Mouse (Mus musculus): ENCODE results near the gene Vmn1r4. TPM values are rescaled to one million over a fixed set of nuclear protein-coding genes. Genes with fewer than 3 reads are reported as not detected.

The Vmn1r4 gene
- polyA plus RNA-seq, 1 experiment from 2014 or later: 0.24 TPM

- peak overlapping the region; percentile 37; the same call in 1 of the 2 replicates for H3K27ac ChIP-seq (ENCODE audit: low read depth, low read length)
- H3K4me1 ChIP-seq (ENCODE audit: control insufficient read depth, insufficient read depth, low read length): peaks cover 15% of the 10 kb centered on the region
- no peaks in the 10 kb centered on the region for H3K27me3 ChIP-seq (ENCODE audit: control insufficient read depth, insufficient read depth, low read length)
- under 1% methylated on average over 25 of the region's 25 CpGs for WGBS
- peak overlapping the region; percentile 77 for H3K9ac ChIP-seq (ENCODE audit: low read depth, low read length)
- no peaks in the 10 kb centered on the region for H3K9me3 ChIP-seq (ENCODE audit: control insufficient read depth, low read length)
- H3K36me3 ChIP-seq (ENCODE audit: control insufficient read depth, insufficient read depth, low read length): no peaks in the 10 kb centered on the region
- peak overlapping the region; percentile 45 for H3K4me2 ChIP-seq (replicated peaks; ENCODE audit: low read depth, low read length)
- no peak for ATAC-seq (ENCODE audit: low FRiP score, low TSS enrichment)
- peak overlapping the region; percentile 73 for H3K4me3 ChIP-seq (ENCODE audit: low read length)
Observed at GRCm38 (mm10) chr6:56923331-56923725, 487 bp upstream of the Vmn1r4 start.

GRCm38 (mm10) chr6:56931648-56932415 is 8.0 kb downstream of the Vmn1r4 start:
- Histone ChIP-seq H3K4me3 (ENCODE audit: low read length) (no peak overlapping the region), H3K27me3 (ENCODE audit: control insufficient read depth, insufficient read depth, low read length) (no peaks in the 10 kb centered on the region), H3K27ac (ENCODE audit: low read depth, low read length) (no peak overlapping the region), H3K9ac (ENCODE audit: low read depth, low read length) (no peak overlapping the region), H3K9me3 (ENCODE audit: control insufficient read depth, low read length) (no peaks in the 10 kb centered on the region), H3K4me2 (replicated peaks; ENCODE audit: low read depth, low read length) (no peak overlapping the region), H3K4me1 (ENCODE audit: control insufficient read depth, insufficient read depth, low read length) (no peaks in the 10 kb centered on the region), H3K36me3 (ENCODE audit: control insufficient read depth, insufficient read depth, low read length) (no peaks in the 10 kb centered on the region)
- WGBS: 60% methylated on average over 4 of the region's 4 CpGs
- no peak for ATAC-seq (ENCODE audit: low FRiP score, low TSS enrichment)

DNA sequence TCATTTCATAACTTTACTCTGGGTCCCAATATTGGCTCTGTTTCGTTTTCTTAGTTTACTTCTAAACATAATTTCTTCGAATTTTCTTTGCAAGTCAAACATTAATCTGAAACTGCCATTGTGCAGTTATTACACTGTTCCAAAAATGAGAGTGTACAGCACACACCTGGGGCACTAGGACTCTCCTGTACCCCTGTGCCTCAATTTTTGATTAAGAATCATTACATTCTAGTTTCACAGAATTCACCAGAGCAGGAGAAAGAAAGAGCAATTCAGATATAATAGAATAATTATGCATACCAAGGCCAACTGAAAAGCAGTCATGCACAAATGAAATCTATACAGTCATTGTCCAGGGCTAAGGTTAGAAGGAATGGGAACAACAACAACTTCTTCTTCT is 8.6 kb downstream of the Vmn1r4 start:
- Histone ChIP-seq H3K9me3 (ENCODE audit: control insufficient read depth, low read length) (no peaks in the 10 kb centered on the region), H3K4me3 (ENCODE audit: low read length) (no peak overlapping the region), H3K9ac (ENCODE audit: low read depth, low read length) (no peak overlapping the region), H3K4me1 (ENCODE audit: control insufficient read depth, insufficient read depth, low read length) (no peaks in the 10 kb centered on the region), H3K27me3 (ENCODE audit: control insufficient read depth, insufficient read depth, low read length) (no peaks in the 10 kb centered on the region), H3K4me2 (replicated peaks; ENCODE audit: low read depth, low read length) (no peak overlapping the region), H3K36me3 (ENCODE audit: control insufficient read depth, insufficient read depth, low read length) (no peaks in the 10 kb centered on the region), H3K27ac (ENCODE audit: low read depth, low read length) (no peak overlapping the region)
- no peak for ATAC-seq (ENCODE audit: low FRiP score, low TSS enrichment)
- WGBS: 66% methylated on average over 2 of the region's 2 CpGs

DNA sequence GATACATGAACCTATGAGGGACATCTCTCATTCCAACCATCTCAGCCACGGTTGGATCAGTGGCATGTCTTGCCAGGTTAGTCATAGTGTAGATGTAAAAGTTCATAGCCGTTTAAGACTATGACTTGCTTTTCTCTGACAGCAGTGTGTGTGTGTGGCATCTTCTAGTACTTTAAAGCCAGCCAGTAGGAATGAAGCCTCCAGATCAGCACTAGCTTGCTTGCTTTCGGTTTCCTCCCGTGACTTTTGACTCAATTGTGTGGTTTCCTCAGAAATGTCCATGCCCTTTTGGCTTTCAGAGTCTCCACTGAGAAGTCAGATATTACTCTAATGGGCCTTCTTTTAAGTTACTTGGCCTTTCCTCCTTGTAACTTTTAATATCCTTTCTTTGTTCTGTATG is 10.6 kb downstream of the Vmn1r4 start:
- H3K4me3 ChIP-seq (ENCODE audit: low read length): no peak overlapping the region
- WGBS: 86% methylated on average over 4 of the region's 4 CpGs
- H3K36me3 ChIP-seq (ENCODE audit: control insufficient read depth, insufficient read depth, low read length): no peaks in the 10 kb centered on the region
- ATAC-seq (ENCODE audit: low FRiP score, low TSS enrichment): no peak
- no peaks in the 10 kb centered on the region for H3K9me3 ChIP-seq (ENCODE audit: control insufficient read depth, low read length)
- H3K4me2 ChIP-seq (replicated peaks; ENCODE audit: low read depth, low read length): no peak overlapping the region
- H3K4me1 ChIP-seq (ENCODE audit: control insufficient read depth, insufficient read depth, low read length): no peaks in the 10 kb centered on the region
- H3K27ac ChIP-seq (ENCODE audit: low read depth, low read length): no peak overlapping the region
- no peak overlapping the region for H3K9ac ChIP-seq (ENCODE audit: low read depth, low read length)
- no peaks in the 10 kb centered on the region for H3K27me3 ChIP-seq (ENCODE audit: control insufficient read depth, insufficient read depth, low read length)

DNA sequence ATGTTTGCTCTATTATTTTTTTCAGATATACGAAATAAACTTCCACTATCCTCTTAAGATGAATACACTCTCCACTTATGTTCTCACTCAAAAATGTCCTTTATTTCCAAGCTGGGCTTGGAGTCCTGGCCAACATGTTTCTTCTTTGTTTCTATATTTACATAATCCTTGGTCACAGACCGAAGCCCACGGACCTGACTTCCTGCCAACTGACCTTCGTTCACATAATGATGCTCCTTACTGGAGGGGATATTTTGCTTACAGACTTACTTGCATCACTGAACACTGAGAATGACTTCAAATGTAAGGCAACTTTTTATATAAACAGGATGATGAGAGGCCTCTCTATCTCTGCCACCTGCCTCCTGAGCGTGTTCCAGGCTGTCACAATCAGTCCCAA is 32.6 kb downstream of the Vmn1r4 start:
- Histone ChIP-seq H3K27me3 (ENCODE audit: control insufficient read depth, insufficient read depth, low read length) (no peaks in the 10 kb centered on the region), H3K9ac (ENCODE audit: low read depth, low read length) (no peak overlapping the region), H3K9me3 (ENCODE audit: control insufficient read depth, low read length) (no peaks in the 10 kb centered on the region), H3K27ac (ENCODE audit: low read depth, low read length) (no peak overlapping the region), H3K4me3 (ENCODE audit: low read length) (no peak overlapping the region), H3K36me3 (ENCODE audit: control insufficient read depth, insufficient read depth, low read length) (no peaks in the 10 kb centered on the region), H3K4me2 (replicated peaks; ENCODE audit: low read depth, low read length) (no peak overlapping the region), H3K4me1 (ENCODE audit: control insufficient read depth, insufficient read depth, low read length) (no peaks in the 10 kb centered on the region)
- WGBS: 58% methylated on average over 5 of the region's 5 CpGs
- ATAC-seq (ENCODE audit: low FRiP score, low TSS enrichment): no peak

DNA sequence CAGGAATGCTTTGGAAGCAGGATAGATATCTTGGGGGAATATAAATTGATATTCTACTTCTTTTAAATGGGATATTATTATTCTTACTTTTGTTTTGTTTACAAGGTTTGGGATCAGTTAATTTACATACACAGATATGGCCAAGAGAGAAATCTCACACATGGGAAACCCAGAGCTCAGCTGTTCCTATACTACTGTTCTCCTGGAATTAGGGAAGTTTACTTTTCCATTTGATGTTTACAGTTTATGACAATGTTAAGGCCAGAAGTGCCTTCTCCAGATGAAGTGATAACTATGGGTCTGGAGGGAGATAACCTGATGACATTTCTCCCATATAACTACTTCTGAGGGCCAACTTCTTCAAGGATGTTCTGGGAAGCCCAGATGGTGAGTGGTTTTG is 46.2 kb downstream of the Vmn1r4 start, which contains the start of gene Vmn1r5:
Gene Vmn1r5 (plus strand): TSS at position 301 of the 400 bp plus-strand sequence.
- no peak within 1 kb of the TSS for H3K4me2 ChIP-seq (replicated peaks; ENCODE audit: low read depth, low read length)
- no peak within 1 kb of the TSS for H3K9ac ChIP-seq (ENCODE audit: low read depth, low read length)
- no peaks in the 10 kb centered on the region for H3K4me1 ChIP-seq (ENCODE audit: control insufficient read depth, insufficient read depth, low read length)
- H3K9me3 ChIP-seq (ENCODE audit: control insufficient read depth, low read length): no peaks in the 10 kb centered on the region
- no peak within 1 kb of the TSS for H3K4me3 ChIP-seq (ENCODE audit: low read length)
- no peaks in the 10 kb centered on the region for H3K27me3 ChIP-seq (ENCODE audit: control insufficient read depth, insufficient read depth, low read length)
- no peak within 1 kb of the TSS for H3K27ac ChIP-seq (ENCODE audit: low read depth, low read length)
- ATAC-seq (ENCODE audit: low FRiP score, low TSS enrichment): no peak
- no peaks in the 10 kb centered on the region for H3K36me3 ChIP-seq (ENCODE audit: control insufficient read depth, insufficient read depth, low read length)

GRCm38 (mm10) chr6:56996943-56997342 is 73.1 kb downstream of the Vmn1r4 start, which contains the start of gene Vmn1r6:
Gene Vmn1r6 (plus strand): TSS chr6:56997243.
- H3K36me3 ChIP-seq (ENCODE audit: control insufficient read depth, insufficient read depth, low read length): no peaks in the 10 kb centered on the region
- WGBS: 89% methylated on average over 2 of the region's 2 CpGs
- H3K4me3 ChIP-seq (ENCODE audit: low read length): no peak within 1 kb of the TSS
- H3K27me3 ChIP-seq (ENCODE audit: control insufficient read depth, insufficient read depth, low read length): no peaks in the 10 kb centered on the region
- ATAC-seq (ENCODE audit: low FRiP score, low TSS enrichment): no peak
- H3K4me1 ChIP-seq (ENCODE audit: control insufficient read depth, insufficient read depth, low read length): no peaks in the 10 kb centered on the region
- no peak within 1 kb of the TSS for H3K27ac ChIP-seq (ENCODE audit: low read depth, low read length)
- H3K9me3 ChIP-seq (ENCODE audit: control insufficient read depth, low read length): no peaks in the 10 kb centered on the region
- no peak within 1 kb of the TSS for H3K4me2 ChIP-seq (replicated peaks; ENCODE audit: low read depth, low read length)
- H3K9ac ChIP-seq (ENCODE audit: low read depth, low read length): no peak within 1 kb of the TSS

Other genes starting within 250 kb of the Vmn1r4 start
- gene Lsm5, start 219.3 kb upstream of the Vmn1r4 start, polyA plus RNA-seq (2014; fragmentation: Nextera tagmentation; extraction: Ambion mirVana): 174 and 261 TPM in 2 replicates
- gene Avl9, start 209.1 kb upstream of the Vmn1r4 start, polyA plus RNA-seq (2014; fragmentation: Nextera tagmentation; extraction: Ambion mirVana): 11.2 and 20.2 TPM in 2 replicates
- gene Kbtbd2, start 126.2 kb upstream of the Vmn1r4 start, polyA plus RNA-seq (2014; fragmentation: Nextera tagmentation; extraction: Ambion mirVana): 20.4 and 38.3 TPM in 2 replicates
- gene Fkbp9, start 92.0 kb upstream of the Vmn1r4 start, polyA plus RNA-seq (2014; fragmentation: Nextera tagmentation; extraction: Ambion mirVana): 56.1 and 103 TPM in 2 replicates
- gene Nt5c3, start 83 bp upstream of the Vmn1r4 start, polyA plus RNA-seq (2014; fragmentation: Nextera tagmentation; extraction: Ambion mirVana): 59.3 and 61.7 TPM in 2 replicates
- gene Vmn1r5, start 46.3 kb downstream of the Vmn1r4 start, polyA plus RNA-seq (2014; fragmentation: Nextera tagmentation; extraction: Ambion mirVana): not detected in 2 replicates
- not detected in 2 replicates for gene Vmn1r6, start 73.2 kb downstream of the Vmn1r4 start, polyA plus RNA-seq (2014; fragmentation: Nextera tagmentation; extraction: Ambion mirVana)
- gene Vmn1r7, start 101.3 kb downstream of the Vmn1r4 start, polyA plus RNA-seq (2014; fragmentation: Nextera tagmentation; extraction: Ambion mirVana): not detected in 2 replicates
- not detected in 2 replicates for gene Vmn1r8, start 108.3 kb downstream of the Vmn1r4 start, polyA plus RNA-seq (2014; fragmentation: Nextera tagmentation; extraction: Ambion mirVana)
- gene Vmn1r9, start 142.8 kb downstream of the Vmn1r4 start, polyA plus RNA-seq (2014; fragmentation: Nextera tagmentation; extraction: Ambion mirVana): not detected in 2 replicates
- not detected in 2 replicates for gene Vmn1r10, start 185.4 kb downstream of the Vmn1r4 start, polyA plus RNA-seq (2014; fragmentation: Nextera tagmentation; extraction: Ambion mirVana)
- not detected in 2 replicates for gene Vmn1r11, start 209.4 kb downstream of the Vmn1r4 start, polyA plus RNA-seq (2014; fragmentation: Nextera tagmentation; extraction: Ambion mirVana)
- gene Vmn1r12, start 232.9 kb downstream of the Vmn1r4 start, polyA plus RNA-seq (2014; fragmentation: Nextera tagmentation; extraction: Ambion mirVana): not detected in 2 replicates

Data from kidney, embryonic 14.5 days (tissue).